Mouse (Mus musculus): ENCODE results near the gene Tbc1d23. TPM values are rescaled to one million over a fixed set of nuclear protein-coding genes. Genes with fewer than 3 reads are reported as not detected.

Tbc1d23 gene
- polyA plus RNA-seq (2015; fragmentation: Nextera tagmentation; extraction: Ambion mirVana): 14.8 and 14.9 TPM in 2 replicates

DNA sequence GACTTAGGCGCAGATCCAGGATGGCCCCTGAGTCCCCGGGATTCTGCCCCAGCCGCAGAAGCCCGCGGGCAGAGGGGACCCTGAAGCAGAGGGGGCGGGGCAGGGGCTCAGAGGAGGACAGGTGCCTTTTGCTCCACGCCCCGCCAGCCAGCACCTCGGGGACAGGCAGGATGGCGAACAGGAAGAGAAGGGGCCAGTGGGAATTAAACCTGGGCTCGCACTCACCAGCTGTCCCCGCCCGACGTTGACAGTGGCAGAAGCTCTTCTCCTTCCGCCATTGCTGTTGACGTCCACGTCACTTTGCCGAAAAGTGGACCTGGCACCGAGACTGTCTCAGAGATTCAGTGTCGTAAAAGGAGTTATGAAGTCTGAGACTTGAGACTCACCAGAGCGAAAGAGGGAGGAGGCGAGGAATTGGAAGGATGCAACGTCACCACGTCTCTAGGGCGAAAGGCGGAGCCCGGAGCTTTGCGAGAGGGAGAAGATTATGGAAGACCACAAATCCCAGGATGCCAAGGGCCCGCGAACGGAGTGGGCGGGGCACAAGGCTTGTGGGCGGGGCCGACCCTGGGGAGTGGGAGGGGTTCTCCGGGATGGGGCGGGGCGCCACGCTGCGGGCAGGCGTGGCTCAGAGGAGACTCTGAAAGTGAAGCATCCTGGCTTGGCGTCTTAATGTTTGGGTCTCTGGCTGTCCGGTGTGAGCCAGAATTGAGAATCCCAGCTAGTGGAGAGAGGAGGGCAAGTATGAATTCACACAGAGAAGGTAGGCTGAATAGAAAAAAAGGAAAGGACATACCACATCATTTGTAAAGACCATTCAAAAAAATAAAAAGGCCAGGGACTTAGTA lies at the start of gene Tbc1d23:
Gene Tbc1d23 (minus strand): TSS at position 416 of the 848 bp plus-strand sequence.

DNA sequence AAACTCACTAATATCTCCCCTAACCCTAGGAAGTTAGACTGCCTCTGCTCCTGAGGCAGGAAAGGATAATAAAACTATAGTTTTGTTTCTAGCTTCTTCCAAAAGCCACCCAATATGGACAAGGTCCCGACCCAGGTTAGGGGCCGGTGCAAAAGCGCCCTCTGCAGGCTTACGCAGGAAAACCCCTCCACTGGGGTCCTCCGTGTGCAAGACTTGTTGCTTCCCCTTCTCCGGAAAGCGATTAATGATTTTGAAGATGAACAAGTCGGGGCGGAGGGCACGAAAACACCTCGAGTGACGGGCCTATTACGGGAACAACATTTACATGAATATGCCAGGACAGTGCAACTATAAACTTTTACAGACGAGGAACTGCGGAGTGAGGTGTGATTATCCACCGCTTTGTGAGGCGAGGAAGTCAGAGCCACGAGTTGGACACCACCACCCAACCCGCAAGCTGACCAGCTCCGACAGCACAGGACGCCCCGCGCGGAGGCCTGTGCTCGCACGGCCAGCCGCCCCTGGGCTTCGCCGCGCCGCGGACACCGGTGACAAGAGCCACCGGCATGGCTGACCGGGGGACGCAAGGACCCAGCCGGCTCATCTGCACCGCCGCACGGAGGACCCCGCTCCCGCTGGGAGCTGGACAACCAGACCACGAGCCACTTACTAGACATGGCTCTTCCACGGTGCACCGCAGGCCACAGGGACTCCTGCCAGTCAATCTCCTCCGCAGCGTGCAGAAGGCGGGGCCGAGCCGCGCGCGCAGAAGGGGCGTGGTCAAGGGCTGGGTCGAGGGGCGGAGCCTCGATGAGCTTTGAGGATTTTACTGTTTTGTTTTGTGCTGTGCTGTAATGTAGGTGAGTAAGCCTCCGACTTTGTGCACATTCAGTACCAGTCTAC lies 64.4 kb downstream of the Tbc1d23 start, which contains the start of gene Nit2:
Gene Nit2 (minus strand): TSS at position 731 of the 903 bp plus-strand sequence.

DNA sequence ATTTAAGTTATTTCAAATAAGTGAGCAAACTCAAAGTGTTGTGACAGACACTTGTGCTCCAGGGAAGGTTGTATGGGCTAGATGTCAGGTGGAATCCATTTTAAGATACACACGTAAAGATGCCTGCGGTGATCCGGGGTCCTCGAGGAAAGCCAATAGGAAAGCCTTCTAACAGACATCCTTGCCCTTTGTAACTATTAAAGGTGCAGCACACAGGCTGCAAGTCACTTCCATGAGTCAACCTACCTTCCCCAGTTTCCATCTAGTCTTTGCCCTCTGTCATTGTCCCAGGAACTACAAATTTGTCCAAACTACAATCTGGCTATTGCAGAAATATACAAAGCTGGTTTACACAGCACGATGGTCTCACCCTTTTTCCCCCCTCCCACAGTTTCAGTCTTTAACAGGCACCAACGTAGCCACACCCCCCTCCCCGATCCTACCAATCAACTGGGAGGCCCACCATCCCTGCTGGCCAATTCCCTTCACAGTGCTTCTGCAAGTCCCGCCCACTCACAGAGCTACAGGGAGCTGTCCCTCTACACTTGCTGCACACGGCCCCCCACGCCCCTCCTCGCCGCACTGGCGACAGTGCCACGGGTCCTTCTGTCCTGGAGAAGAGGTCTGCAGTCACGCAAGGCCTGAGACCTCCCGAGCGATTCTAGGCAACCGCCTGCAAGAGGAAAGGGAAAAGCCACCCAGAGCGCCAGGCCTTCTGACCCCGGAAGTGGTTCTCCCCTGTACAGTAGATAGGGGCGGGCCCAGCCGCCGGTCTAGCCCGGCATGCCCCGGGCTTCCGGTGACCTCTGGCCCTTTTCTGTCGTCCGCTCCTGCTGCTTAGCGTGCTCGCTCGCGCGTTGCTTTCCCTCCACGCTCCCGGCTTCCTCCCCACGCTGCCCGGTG lies 110.1 kb downstream of the Tbc1d23 start, which contains the start of gene Tomm70a:
Gene Tomm70a (plus strand): TSS at position 791 of the 903 bp plus-strand sequence.

Other genes starting within 250 kb of the Tbc1d23 start
- gene Tmem45a2, start 160.1 kb downstream of the Tbc1d23 start, polyA plus RNA-seq (2015; fragmentation: Nextera tagmentation; extraction: Ambion mirVana): 0.12 and 0.69 TPM in 2 replicates
- gene Tomm70a, start 109.8 kb downstream of the Tbc1d23 start, polyA plus RNA-seq (2015; fragmentation: Nextera tagmentation; extraction: Ambion mirVana): 22.8 and 24.1 TPM in 2 replicates
- 30.8 and 35.1 TPM in 2 replicates for gene Nit2, start 64.2 kb downstream of the Tbc1d23 start, polyA plus RNA-seq (2015; fragmentation: Nextera tagmentation; extraction: Ambion mirVana)
- gene Tmem30c, start 61.4 kb upstream of the Tbc1d23 start, polyA plus RNA-seq (2015; fragmentation: Nextera tagmentation; extraction: Ambion mirVana): not detected in 2 replicates
- 8.7 and 12.0 TPM in 2 replicates for gene Filip1l, start 121.6 kb upstream of the Tbc1d23 start, polyA plus RNA-seq (2015; fragmentation: Nextera tagmentation; extraction: Ambion mirVana)

All from spleen, postnatal 0 days (tissue).